Mouse (Mus musculus) CH12.LX (cell line): ENCODE results near the gene Tubg1. TPM values are rescaled to one million over a fixed set of nuclear protein-coding genes. Genes with fewer than 3 reads are reported as not detected.

Source experiments
- DNase-seq: peaks from one replicate; pipeline ENCODE4 v3.0.0-alpha.2; 2013; ENCODE audit errors: extremely low read depth
- H3K27ac ChIP-seq: 2 replicates; pipeline ENCODE4 v1.5.1; 2012; ENCODE audit warnings: low read depth, mild to moderate bottlenecking, control low read depth, moderate library complexity; ENCODE audit not compliant: insufficient read depth
- H3K27me3 ChIP-seq: replicated peaks from 2 replicates; pipeline ENCODE3; 2012; ENCODE audit warnings: inconsistent platforms
- H3K36me3 ChIP-seq, 2 experiments: replicated peaks in 1 of 2; 2 replicates each; pipeline versions ENCODE3 to v1.6.1; 2012; ENCODE audit warnings: inconsistent platforms in 1 of 2, low read length in 1 of 2, mild to moderate bottlenecking in 1 of 2, mixed read lengths in 1 of 2, moderate library complexity in 1 of 2; ENCODE audit not compliant: control insufficient read depth in 1 of 2, insufficient read depth in 1 of 2
- H3K4me1 ChIP-seq, 2 experiments: 2 replicates each; pipeline ENCODE4 v1.6.1; 2012; ENCODE audit warnings: inconsistent platforms in 1 of 2, moderate library complexity in 1 of 2; ENCODE audit not compliant: insufficient read depth in 2 of 2, control insufficient read depth in 1 of 2
- H3K4me2 ChIP-seq: 2 replicates; pipeline ENCODE4 v1.6.1; 2012; ENCODE audit warnings: low read depth, mild to moderate bottlenecking, control low read depth; ENCODE audit not compliant: poor library complexity, insufficient read depth, severe bottlenecking
- H3K4me3 ChIP-seq, 3 experiments: fragments of 150-350 bp in 1 of 3; sonication (generic) in 1 of 3; replicated peaks in 1 of 3; 2 replicates each; pipeline versions ENCODE3 to v1.5.1; 2011 to 2012; ENCODE audit warnings: low read depth in 2 of 3, low read length in 2 of 3, mild to moderate bottlenecking in 2 of 3, moderate library complexity in 2 of 3, control low read depth in 1 of 3, improper control_type of control experiment in 1 of 3, inconsistent platforms in 1 of 3, mixed read lengths in 1 of 3; ENCODE audit not compliant: poor library complexity in 1 of 3
- H3K79me2 ChIP-seq: replicated peaks from 2 replicates; pipeline ENCODE4 v1.6.1; 2012; ENCODE audit warnings: mild to moderate bottlenecking, moderate library complexity; ENCODE audit not compliant: control insufficient read depth, poor library complexity, insufficient read depth, severe bottlenecking; ENCODE audit errors: extremely low read depth
- H3K9ac ChIP-seq: 2 replicates; pipeline ENCODE4 v1.6.1; 2012; ENCODE audit warnings: low read depth, mild to moderate bottlenecking, control low read depth, moderate library complexity; ENCODE audit not compliant: insufficient read depth
- H3K9me3 ChIP-seq: replicated peaks from 2 replicates; pipeline ENCODE3; 2012; ENCODE audit warnings: low read length, inconsistent platforms, mixed read lengths
- CHD1 ChIP-seq: IDR thresholded peaks from 2 replicates; pipeline ENCODE4 v1.6.1; 2012; ENCODE audit warnings: low read depth, low read length, improper control_type of control experiment, inconsistent platforms
- E2F4 ChIP-seq: IDR thresholded peaks from 2 replicates; pipeline ENCODE4 v1.6.1; 2011; ENCODE audit warnings: low read depth, low read length, improper control_type of control experiment; ENCODE audit not compliant: insufficient replicate concordance
- ELF1 ChIP-seq: IDR thresholded peaks from 2 replicates; pipeline ENCODE4 v1.6.1; 2014; ENCODE audit warnings: low read depth, mild to moderate bottlenecking, inconsistent platforms, low read length, improper control_type of control experiment
- EP300 ChIP-seq: IDR thresholded peaks from 2 replicates; pipeline ENCODE4 v1.6.1; 2011; ENCODE audit warnings: low read length, improper control_type of control experiment
- HCFC1 ChIP-seq: IDR thresholded peaks from 2 replicates; pipeline ENCODE4 v1.6.1; 2012; ENCODE audit warnings: low read depth, mild to moderate bottlenecking, inconsistent platforms, low read length, improper control_type of control experiment
- IRF4 ChIP-seq: IDR thresholded peaks from 2 replicates; pipeline ENCODE4 v1.6.1; 2014; ENCODE audit warnings: low read depth, mild to moderate bottlenecking, inconsistent platforms, low read length, improper control_type of control experiment
- JUN ChIP-seq: IDR thresholded peaks from 2 replicates; pipeline ENCODE4 v1.6.1; 2011; ENCODE audit warnings: low read depth, mild to moderate bottlenecking, low read length, improper control_type of control experiment, moderate library complexity; ENCODE audit not compliant: insufficient read depth
- JUND ChIP-seq: conservative IDR thresholded peaks from 2 replicates; pipeline ENCODE4 v1.6.1; 2011; ENCODE audit warnings: low read depth, low read length, improper control_type of control experiment
- MAFK ChIP-seq: IDR thresholded peaks from 2 replicates; pipeline ENCODE4 v1.6.1; 2011; ENCODE audit warnings: low read length, improper control_type of control experiment; ENCODE audit not compliant: insufficient replicate concordance
- MAX ChIP-seq: IDR thresholded peaks from 2 replicates; pipeline ENCODE4 v1.6.1; 2011; ENCODE audit warnings: low read length, improper control_type of control experiment
- MYC ChIP-seq: IDR thresholded peaks from 2 replicates; pipeline ENCODE4 v1.6.1; 2011; ENCODE audit warnings: low read depth, mild to moderate bottlenecking, improper control_type of control experiment, low read length
- NELFE ChIP-seq: IDR thresholded peaks from 2 replicates; pipeline ENCODE4 v1.6.1; 2011; ENCODE audit warnings: low read depth, low read length, improper control_type of control experiment
- POLR2AphosphoS2 ChIP-seq: IDR thresholded peaks from 2 replicates; pipeline ENCODE4 v1.6.1; 2011; ENCODE audit warnings: low read depth, low read length, improper control_type of control experiment
- RAD21 ChIP-seq: IDR thresholded peaks from 2 replicates; pipeline ENCODE4 v1.6.1; 2011; ENCODE audit warnings: low read depth, mild to moderate bottlenecking, low read length, improper control_type of control experiment, moderate library complexity
- RCOR1 ChIP-seq: conservative IDR thresholded peaks from 2 replicates; pipeline ENCODE4 v1.6.1; 2012; ENCODE audit warnings: low read depth, mild to moderate bottlenecking, inconsistent platforms, low read length, improper control_type of control experiment
- SMC3 ChIP-seq: IDR thresholded peaks from 2 replicates; pipeline ENCODE4 v1.6.1; 2011; ENCODE audit warnings: low read depth, low read length, improper control_type of control experiment
- TCF12 ChIP-seq: IDR thresholded peaks from 2 replicates; pipeline ENCODE4 v1.6.1; 2014; ENCODE audit warnings: low read depth, mild to moderate bottlenecking, inconsistent platforms, low read length, improper control_type of control experiment
- UBTF ChIP-seq: IDR thresholded peaks from 2 replicates; pipeline ENCODE4 v1.6.1; 2012; ENCODE audit warnings: low read depth, mild to moderate bottlenecking, inconsistent platforms, low read length, improper control_type of control experiment, moderate library complexity
- ZC3H11A ChIP-seq: IDR thresholded peaks from 2 replicates; pipeline ENCODE4 v1.6.1; 2012; ENCODE audit warnings: low read depth, mild to moderate bottlenecking, inconsistent platforms, low read length, improper control_type of control experiment
- dilution Hi-C: fragments of 300-500 bp; cut with MboI; formaldehyde crosslinking; loops from 2 replicates; pipeline ENCODE4 v1.14.3; 2020; ENCODE audit warnings: low sequenced_read_pairs; ENCODE audit not compliant: extremely low pct_unique_long_range_greater_than_20kb, extremely low pct_ligation_motif_present
- in situ Hi-C: fragments of 300-500 bp; cut with MboI; formaldehyde crosslinking; loops from 3 replicates; pipeline ENCODE4 v1.14.3; 2019; ENCODE audit warnings: low sequenced_read_pairs, low pct_ligation_motif_present, low pct_unique_long_range_greater_than_20kb, mixed read lengths
- polyA plus RNA-seq: library from polyadenylated mRNA; unstranded; fragments of >175 nt; gene quantifications from 2 replicates; pipeline ENCODE4 v1.2.1, GENCODE M21; 2012; ENCODE audit warnings: low read depth; ENCODE audit not compliant: insufficient read length
- total RNA-seq, 2 experiments: library from RNA; depleted of rRNA; stranded (reverse); fragments of 300-350 nt in 1 of 2; fragments of >200 nt in 1 of 2; gene quantifications; 2 replicates each; pipeline ENCODE4 v1.2.3; 2012 to 2014

Tubg1 gene
- total and polyA plus RNA-seq, 3 experiments: 57.4 to 190 (median 108) TPM

- no peak for TF ChIP-seq EP300
These were observed 48.7 kb downstream of the Tubg1 start (continued) for GRCm38 (mm10) chr11:101168301-101168980.

GRCm38 (mm10) chr11:101169301-101170107 lies 49.8 kb downstream of the Tubg1 start:
- TF ChIP-seq JUND (no peak), E2F4 (no peak), SMC3 (no peak), MYC (no peak), UBTF (no peak), POLR2AphosphoS2 (no peak), NELFE (no peak), ELF1 (no peak), TCF12 (no peak), HCFC1 (no peak), RCOR1 (no peak), MAX (no peak), IRF4 (no peak), MAFK (no peak), RAD21 (no peak), ZC3H11A (no peak), JUN (no peak), CHD1 (no peak)
- peaks cover 9% of the 10 kb centered on the region for H3K27me3 ChIP-seq
- H3K27ac ChIP-seq: no peak overlapping the region
- dilution Hi-C loops: no loop called here
- H3K36me3 ChIP-seq: peaks cover 28 to 36% of the 10 kb centered on the region in 2 experiments
- H3K9ac ChIP-seq: peak overlapping the region; percentile 68
- peaks cover 10% of the 10 kb centered on the region; the same call in 1 of the 2 replicates for H3K79me2 ChIP-seq
- peaks cover 3 to 48% of the 10 kb centered on the region in 2 experiments; a peak in 3 of 4 replicates for H3K4me1 ChIP-seq
- H3K4me2 ChIP-seq: peak overlapping the region; percentile 67
- H3K4me3 ChIP-seq: peak overlapping the region; percentile 72 to 97 (median 77)
- DNase-seq: no peak
- H3K9me3 ChIP-seq: no peaks in the 10 kb centered on the region
- in situ Hi-C loops: loop anchor here (5.0 kb wide), 1 partner anchor 32 kb away; no protein-coding TSS in a partner anchor
